Mouse (Mus musculus): Measurements from ENCODE around the gene Cryz.

The Cryz gene

DNA sequence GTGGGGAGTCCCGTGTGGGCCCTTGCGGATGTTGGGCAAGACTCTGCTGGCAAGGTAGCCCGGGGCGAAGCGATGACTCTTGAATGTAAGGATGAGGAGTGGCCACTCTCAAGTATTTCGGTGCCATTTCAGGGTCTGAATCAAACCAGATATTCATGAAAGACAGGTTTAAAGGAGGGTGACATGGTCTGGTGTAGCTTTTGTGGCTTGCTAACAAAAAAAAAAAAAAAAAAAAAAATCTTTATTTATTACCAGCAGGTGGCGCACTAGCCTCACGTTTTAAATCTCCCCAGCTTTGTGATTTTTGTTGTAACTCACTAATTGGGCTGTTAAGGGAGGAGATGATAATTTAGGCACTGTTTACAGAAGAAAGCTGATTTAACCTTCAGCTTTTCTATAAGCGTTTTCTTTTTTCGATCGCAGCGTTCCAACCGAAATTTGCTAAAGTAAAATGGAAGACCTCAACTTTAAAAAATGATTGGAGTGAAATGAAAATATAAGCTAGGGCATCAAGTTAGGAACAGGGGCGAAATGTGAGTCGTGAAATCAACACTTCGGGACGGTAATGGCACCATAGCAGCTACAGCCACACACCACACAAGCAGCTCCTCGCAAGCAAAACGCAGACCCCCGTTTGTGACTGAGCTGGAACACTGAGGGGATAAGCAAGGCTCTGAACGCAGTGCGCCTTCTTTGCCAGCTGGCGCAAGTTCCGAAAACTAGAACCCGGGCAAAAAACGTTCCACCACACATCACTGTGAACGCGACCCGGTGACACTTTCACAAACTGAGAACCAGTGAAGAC, 50.3 kb downstream of the Cryz start:
- peak; percentile 23 for DNase-seq (ENCODE audit: low read depth, low spot score)
- H3K27me3 ChIP-seq (ENCODE audit: control insufficient read depth, insufficient read depth, low read length, poor library complexity, severe bottlenecking) = no peaks in the 10 kb centered on the region
- H3K36me3 ChIP-seq (ENCODE audit: control insufficient read depth, insufficient read depth, low read length, poor library complexity, severe bottlenecking) = no peaks in the 10 kb centered on the region

DNA sequence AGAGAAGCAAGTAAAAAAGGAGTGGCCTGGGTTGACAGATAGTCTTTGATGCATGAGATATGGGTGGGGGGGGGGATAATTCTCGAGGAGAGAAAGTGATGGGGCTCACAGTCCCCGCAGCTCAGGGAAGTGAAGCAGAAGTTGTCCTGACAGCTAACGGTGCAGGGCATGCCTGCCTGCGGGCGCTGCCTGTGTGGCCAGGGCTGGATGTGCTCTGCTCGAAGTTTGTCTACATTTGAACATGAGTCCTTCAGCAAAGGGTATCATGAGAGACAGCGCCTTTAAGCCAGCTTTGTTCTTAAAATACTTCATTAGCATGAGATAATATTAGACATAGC, 50.9 kb downstream of the Cryz start:
- Histone ChIP-seq H3K36me3 (ENCODE audit: control insufficient read depth, insufficient read depth, low read length, poor library complexity, severe bottlenecking) (no peaks in the 10 kb centered on the region), H3K27me3 (ENCODE audit: control insufficient read depth, insufficient read depth, low read length, poor library complexity, severe bottlenecking) (no peaks in the 10 kb centered on the region)
- DNase-seq (ENCODE audit: low read depth, low spot score) = no peak

DNA sequence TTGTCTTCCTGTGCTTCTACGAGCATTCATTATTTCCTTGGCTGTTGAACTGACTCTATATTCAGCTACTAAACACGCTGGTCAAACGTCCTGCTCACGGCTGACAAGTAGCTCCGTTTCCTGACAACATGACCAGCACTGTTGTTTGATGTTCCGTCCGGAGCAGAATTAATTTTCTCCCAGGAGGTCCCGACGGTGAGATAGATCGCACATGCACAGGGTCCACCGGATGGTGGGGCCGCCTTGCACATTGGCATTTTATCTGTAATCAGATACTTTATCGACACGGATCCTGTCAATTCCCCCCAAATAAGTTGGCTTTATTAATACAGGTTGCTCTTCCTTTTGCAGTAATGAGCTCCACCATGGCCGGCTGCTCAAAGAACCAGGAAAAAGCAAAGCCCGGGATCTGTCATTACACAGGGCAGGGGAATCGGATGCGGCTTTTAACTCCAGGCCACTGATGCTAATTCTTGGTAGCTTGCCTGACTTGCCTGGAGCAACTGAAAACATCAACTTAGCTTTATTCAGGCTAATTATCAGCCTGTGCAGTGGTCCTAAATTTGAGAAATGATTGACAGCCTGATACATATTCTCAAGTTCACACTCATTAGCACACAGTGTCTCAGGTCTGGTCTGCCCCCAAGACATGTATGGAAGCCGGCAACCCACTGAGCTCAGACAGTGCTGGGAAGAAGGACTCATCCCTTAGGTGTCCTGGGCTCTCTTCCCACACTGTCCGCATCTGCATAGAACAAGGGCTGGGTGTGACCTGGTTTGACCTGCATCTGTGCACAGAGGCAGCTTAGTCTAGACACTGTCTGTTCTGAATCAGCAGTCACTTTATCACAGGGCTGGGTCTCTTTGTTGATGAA, 53.1 kb downstream of the Cryz start:
- DNase-seq (ENCODE audit: low read depth, low spot score) = no peak
- Histone ChIP-seq H3K27me3 (ENCODE audit: control insufficient read depth, insufficient read depth, low read length, poor library complexity, severe bottlenecking) (no peaks in the 10 kb centered on the region), H3K36me3 (ENCODE audit: control insufficient read depth, insufficient read depth, low read length, poor library complexity, severe bottlenecking) (no peaks in the 10 kb centered on the region)

DNA sequence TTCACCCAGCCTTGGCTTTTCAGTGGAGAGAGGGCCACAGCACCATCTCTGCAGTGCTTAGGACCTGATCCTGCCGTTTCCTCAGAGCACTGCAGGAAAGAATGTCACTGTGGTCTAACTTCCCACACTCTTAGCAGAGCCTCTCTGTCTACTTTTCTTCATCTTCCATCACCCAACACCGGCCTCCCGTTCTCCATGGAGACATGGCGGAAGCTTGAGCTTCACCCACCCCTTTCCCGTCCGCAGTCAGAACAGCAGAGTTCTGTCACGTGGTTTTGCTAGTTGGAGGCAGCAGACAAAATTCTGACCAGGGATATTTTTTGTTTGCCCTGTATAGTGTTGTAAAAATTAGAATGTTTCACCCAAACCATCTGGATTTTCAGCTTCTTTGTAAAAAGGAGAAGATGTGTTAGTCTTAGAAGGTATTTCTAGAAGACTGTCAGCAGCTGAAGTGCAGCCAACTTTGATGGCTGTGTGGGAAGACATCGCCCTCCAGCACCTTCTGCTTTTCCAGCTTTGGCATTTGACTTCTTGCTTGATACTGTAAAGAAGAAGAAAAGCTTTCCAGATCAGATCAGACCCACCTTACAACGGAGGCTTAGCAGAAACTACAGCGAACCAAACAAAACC, 54.8 kb downstream of the Cryz start:
- Histone ChIP-seq H3K36me3 (ENCODE audit: control insufficient read depth, insufficient read depth, low read length, poor library complexity, severe bottlenecking) (no peaks in the 10 kb centered on the region), H3K27me3 (ENCODE audit: control insufficient read depth, insufficient read depth, low read length, poor library complexity, severe bottlenecking) (no peaks in the 10 kb centered on the region)
- no peak for DNase-seq (ENCODE audit: low read depth, low spot score)

DNA sequence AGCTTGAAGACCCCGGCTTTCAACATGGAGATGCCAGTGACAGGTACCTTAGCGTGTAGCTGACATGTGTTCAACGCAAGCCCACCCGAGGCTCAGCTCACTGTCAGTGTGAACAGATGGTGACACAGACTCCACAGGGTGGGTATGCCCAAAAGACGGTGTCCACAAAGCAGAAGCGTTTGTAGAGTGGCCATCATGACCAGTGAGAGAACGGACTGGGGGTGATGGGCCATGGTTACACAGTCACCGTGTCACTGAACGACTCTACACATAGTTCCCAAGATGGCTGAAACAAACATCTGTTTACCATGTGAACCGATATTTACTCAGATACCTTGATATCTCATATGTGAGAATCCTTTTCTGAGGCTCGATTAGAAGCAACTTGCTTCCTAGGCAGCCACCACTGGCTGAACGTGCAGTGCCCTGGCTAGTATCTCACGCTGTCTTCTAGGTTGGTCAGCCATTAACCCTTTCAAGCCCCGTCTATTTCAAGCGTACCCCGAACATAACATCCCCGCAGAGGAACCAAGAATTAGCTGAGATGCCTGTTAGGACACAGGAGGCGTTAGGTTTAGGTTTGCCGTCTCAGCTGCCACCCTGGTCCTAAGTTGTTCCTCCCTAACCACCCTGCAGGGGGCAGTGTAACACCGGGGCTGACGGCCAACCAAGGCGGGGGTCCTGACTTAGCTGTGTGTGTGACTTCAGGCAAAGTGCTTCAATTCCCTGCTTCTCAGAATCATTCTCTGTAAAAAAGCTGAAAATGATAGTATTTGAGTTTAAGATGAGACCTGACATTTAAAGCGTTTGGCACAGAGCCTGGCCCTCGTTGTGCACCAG, 56.3 kb downstream of the Cryz start:
- DNase-seq (ENCODE audit: low read depth, low spot score) = no peak
- H3K27me3 ChIP-seq (ENCODE audit: control insufficient read depth, insufficient read depth, low read length, poor library complexity, severe bottlenecking) = no peaks in the 10 kb centered on the region
- no peaks in the 10 kb centered on the region for H3K36me3 ChIP-seq (ENCODE audit: control insufficient read depth, insufficient read depth, low read length, poor library complexity, severe bottlenecking)

DNA sequence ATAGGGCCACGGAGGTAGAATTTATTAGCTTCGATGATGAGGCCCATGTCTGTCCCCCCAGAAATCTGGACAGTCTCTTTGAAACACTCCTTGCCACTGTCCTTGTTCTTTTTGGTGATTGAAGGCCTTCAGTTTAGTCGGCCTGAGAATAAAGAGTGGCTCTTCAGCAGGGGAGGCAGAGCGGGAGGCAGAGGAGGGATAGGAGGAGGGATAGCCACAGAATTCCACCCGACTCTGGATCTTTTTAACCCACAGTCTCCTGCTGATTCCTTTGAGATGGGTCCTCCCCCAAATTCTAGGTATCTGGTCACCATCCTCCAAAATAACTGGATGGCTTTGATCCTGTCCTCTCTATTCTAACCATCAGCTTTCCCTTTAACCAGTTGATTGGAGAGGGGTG, 56.9 kb downstream of the Cryz start:
- H3K27me3 ChIP-seq (ENCODE audit: control insufficient read depth, insufficient read depth, low read length, poor library complexity, severe bottlenecking) = no peaks in the 10 kb centered on the region
- no peak for DNase-seq (ENCODE audit: low read depth, low spot score)
- no peaks in the 10 kb centered on the region for H3K36me3 ChIP-seq (ENCODE audit: control insufficient read depth, insufficient read depth, low read length, poor library complexity, severe bottlenecking)

DNA sequence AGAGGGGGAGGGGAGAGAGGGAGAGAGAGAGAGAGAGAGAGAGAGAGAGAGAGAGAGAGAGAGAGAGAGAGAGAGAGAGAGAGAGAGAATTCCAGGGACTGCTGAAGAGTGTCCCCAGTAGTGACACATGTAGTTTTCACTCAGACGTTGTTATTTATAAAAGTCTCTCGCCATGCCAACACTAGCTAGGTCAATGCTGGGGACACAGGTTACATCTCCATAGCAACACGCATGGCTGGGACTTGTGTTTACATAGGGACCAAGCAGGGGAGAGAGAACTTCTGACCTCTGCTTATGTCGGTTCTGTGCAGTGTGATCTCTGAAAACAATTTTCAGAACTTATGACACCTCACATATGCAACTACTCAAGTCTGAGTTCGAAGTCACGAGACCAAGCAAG, 57.8 kb downstream of the Cryz start:
- no peaks in the 10 kb centered on the region for H3K27me3 ChIP-seq (ENCODE audit: control insufficient read depth, insufficient read depth, low read length, poor library complexity, severe bottlenecking)
- no peak for DNase-seq (ENCODE audit: low read depth, low spot score)
- H3K36me3 ChIP-seq (ENCODE audit: control insufficient read depth, insufficient read depth, low read length, poor library complexity, severe bottlenecking) = no peaks in the 10 kb centered on the region

DNA sequence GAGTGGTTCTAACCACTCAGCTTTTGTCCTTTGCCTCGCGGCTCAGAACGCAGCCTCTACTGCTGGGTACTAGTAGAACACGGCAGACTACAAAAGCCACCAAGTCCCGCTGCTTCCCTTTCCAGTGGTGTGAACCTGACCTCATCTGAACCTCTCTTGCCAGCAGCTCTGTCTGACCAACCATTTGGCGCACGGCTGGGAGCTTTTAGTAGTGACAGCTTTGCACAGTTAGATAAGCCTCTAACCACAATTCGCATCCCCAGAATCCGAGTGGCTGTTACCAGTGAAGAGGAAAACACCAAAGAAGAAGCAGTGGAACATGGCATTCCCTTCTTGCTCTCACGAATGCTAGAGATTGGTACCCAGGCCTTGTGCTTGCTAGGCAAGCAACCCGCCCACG, 58.4 kb downstream of the Cryz start:
- DNase-seq (ENCODE audit: low read depth, low spot score) = no peak
- Histone ChIP-seq H3K27me3 (ENCODE audit: control insufficient read depth, insufficient read depth, low read length, poor library complexity, severe bottlenecking) (no peaks in the 10 kb centered on the region), H3K36me3 (ENCODE audit: control insufficient read depth, insufficient read depth, low read length, poor library complexity, severe bottlenecking) (no peaks in the 10 kb centered on the region)

DNA sequence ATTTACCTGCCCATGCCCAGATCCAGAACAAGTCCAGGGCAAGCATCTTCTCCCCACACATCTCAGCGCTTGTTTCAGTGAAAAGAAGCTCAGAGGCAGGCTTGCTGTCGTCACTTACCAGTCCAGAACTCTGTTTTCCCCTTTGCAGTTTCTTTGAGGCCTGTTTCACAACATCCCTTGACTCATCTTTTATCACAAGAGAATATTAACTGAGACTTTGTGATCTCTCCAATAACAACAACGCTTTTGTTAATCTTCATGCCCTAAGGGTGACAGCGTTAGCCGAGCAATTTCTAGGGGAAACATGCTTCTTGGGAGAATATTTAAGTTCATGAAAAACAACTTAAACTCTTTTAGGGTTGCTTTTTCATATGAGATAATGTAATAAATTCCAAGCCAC, 59.2 kb downstream of the Cryz start:
- Histone ChIP-seq H3K27me3 (ENCODE audit: control insufficient read depth, insufficient read depth, low read length, poor library complexity, severe bottlenecking) (no peaks in the 10 kb centered on the region), H3K36me3 (ENCODE audit: control insufficient read depth, insufficient read depth, low read length, poor library complexity, severe bottlenecking) (no peaks in the 10 kb centered on the region)
- DNase-seq (ENCODE audit: low read depth, low spot score) = no peak

DNA sequence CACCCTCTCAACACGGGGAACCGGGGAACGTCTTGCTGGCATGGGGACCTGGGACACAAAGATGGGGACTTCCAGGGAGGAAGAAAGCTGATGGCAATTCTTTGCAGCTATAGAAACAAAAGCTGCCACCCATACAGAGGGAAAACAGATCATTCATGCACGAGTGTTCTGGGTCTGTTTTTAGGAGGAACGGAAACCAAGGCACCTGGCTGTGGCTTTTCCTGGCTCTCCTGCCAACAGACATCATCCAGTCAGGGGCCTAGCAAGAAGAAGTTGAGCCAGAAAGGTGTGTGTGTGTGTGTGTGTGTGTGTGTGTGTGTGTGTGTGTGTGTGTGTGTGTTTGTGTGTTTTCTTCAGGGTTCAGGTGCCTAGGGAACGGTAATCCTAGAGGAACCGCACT, 67.0 kb downstream of the Cryz start, which contains the start of gene Erich3:
Gene Erich3, plus strand, starts transcription at position 315 of the 400 bp plus-strand sequence.
- H3K27me3 ChIP-seq (ENCODE audit: control insufficient read depth, insufficient read depth, low read length, poor library complexity, severe bottlenecking) = no peaks in the 10 kb centered on the region

DNA sequence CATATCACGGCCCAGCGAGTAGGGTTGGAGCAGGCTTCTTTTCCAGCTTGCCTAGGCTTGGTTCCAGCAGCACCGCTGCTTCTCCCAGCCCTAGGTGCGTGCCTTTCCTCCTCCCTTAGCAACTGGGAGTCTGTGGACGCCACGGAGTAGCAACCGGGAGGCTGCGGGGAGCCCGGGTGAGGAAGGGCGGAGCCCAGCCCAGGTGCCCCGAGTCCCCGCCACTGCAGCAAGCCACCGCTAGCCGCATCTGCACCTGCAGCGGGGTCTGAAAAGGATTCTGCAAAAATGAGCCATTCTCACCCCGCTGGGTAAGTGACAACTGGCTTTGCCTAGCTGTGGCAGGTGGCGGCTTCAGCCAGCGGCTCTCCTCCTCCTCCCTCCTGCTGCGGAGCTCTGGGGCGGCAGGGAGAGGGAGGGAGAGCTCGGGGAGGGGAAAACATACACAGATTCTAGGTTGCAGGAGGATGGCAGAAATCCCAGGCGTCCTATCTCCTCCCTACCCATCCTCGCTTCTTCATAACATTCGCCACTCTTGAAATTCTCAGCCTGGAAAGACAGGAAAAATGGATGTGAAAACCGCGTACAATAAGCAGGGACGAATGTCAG, 67.6 kb downstream of the Cryz start:
- no peak for DNase-seq (ENCODE audit: low read depth, low spot score)
- no peaks in the 10 kb centered on the region for H3K27me3 ChIP-seq (ENCODE audit: control insufficient read depth, insufficient read depth, low read length, poor library complexity, severe bottlenecking)
- no peaks in the 10 kb centered on the region for H3K36me3 ChIP-seq (ENCODE audit: control insufficient read depth, insufficient read depth, low read length, poor library complexity, severe bottlenecking)

More for the DNA sequence above, 67.0 kb downstream of the Cryz start, which contains the start of gene Erich3:
- DNase-seq (ENCODE audit: low read depth, low spot score) = no peak
- H3K36me3 ChIP-seq (ENCODE audit: control insufficient read depth, insufficient read depth, low read length, poor library complexity, severe bottlenecking) = no peaks in the 10 kb centered on the region

DNA sequence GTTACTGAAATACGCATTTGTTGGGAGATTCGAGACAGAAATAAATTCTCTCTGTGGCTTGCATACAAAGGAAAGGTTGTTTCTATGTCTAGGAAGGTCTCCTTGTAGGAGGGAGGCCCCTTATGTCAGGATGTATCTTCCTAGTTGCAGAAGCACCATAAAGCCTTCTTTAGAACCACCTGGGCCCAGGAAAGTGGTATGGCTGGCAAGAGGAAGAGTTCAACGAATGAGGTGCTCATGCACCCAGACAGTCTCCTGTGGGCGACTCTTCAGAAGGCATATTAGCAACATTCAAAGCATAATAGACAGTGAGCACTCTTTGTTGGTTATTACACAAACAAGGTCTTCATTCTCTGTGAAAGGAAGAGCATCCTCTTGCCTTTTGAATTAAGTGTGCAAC, 68.1 kb downstream of the Cryz start:
- Histone ChIP-seq H3K36me3 (ENCODE audit: control insufficient read depth, insufficient read depth, low read length, poor library complexity, severe bottlenecking) (no peaks in the 10 kb centered on the region), H3K27me3 (ENCODE audit: control insufficient read depth, insufficient read depth, low read length, poor library complexity, severe bottlenecking) (no peaks in the 10 kb centered on the region)
- DNase-seq (ENCODE audit: low read depth, low spot score) = no peak

DNA sequence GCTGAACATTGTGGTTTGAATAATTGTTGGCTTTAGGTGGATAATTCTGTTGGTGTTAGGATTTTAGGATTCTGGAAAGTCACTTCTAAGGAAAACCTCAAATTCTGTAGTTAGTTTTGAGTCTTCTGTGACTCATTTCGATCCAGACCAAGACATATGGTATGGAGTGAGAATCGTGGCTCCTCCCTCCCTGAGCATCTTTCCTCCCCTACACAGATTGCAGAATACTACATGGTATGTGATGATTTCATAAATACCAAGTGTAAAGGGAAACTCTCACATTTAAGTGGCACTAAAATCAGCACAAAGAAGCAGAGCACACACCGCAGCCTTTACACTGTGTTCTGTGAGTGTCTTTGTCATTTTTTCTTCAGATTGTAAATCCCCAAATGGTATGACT, 72.0 kb downstream of the Cryz start:
- Histone ChIP-seq H3K36me3 (ENCODE audit: control insufficient read depth, insufficient read depth, low read length, poor library complexity, severe bottlenecking) (no peaks in the 10 kb centered on the region), H3K27me3 (ENCODE audit: control insufficient read depth, insufficient read depth, low read length, poor library complexity, severe bottlenecking) (no peaks in the 10 kb centered on the region)
- DNase-seq (ENCODE audit: low read depth, low spot score) = no peak

DNA sequence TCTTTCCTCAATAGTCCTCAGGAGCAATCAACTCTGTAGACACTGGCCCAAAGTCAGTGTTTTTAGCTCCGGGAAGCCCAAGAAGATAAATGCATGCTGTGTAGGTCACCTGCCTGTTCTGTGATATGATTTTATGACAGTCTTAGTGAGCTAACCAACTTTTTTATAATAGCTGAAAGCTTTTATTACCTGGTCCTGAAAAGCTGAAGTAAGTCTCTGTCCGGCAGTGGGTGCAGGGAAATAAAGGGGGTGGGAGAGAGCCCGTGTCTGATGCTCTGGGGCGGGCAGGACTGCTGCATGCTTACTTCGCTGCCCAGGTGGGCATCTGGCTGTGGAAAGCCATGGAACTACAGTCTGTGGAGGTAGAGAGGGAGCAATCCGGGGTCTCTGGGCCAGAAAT, 74.1 kb downstream of the Cryz start:
- H3K36me3 ChIP-seq (ENCODE audit: control insufficient read depth, insufficient read depth, low read length, poor library complexity, severe bottlenecking) = no peaks in the 10 kb centered on the region
- no peaks in the 10 kb centered on the region for H3K27me3 ChIP-seq (ENCODE audit: control insufficient read depth, insufficient read depth, low read length, poor library complexity, severe bottlenecking)
- DNase-seq (ENCODE audit: low read depth, low spot score) = no peak

Data from splenic B cell, adult 2 months (primary cell).